Mouse (Mus musculus) adrenal gland, adult (tissue): ENCODE data around the gene Snn.

Experiments used
- DNase-seq, 2 experiments: peaks; one replicate each; pipeline ENCODE4 v3.0.0; 2022 to 2023; ENCODE audit warnings: low spot score in 1 of 2; ENCODE audit not compliant: inconsistent age in 2 of 2

Gene Snn

DNA sequence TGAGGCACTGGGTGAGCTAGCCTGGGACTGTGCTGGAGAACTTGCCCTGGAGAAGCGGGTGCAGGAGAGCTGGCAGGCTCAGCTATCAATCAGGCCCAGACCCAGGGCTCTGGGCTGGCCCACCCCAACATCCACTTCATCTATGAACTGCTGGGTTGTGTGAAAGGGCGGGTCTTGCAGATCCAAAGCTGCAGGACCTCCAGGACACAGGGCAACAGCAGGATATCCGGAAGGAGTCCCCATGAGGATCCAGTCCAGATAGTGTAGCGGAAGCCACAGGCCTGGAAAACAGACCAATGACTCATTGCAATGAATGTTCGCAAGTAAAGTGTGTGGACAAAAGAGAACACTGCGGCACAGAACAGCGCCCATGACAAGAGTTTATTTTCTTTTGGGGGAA lies 14.3 kb upstream of the Snn start:
- DNase-seq: peak in 1 of 2 experiments; percentile 53

DNA sequence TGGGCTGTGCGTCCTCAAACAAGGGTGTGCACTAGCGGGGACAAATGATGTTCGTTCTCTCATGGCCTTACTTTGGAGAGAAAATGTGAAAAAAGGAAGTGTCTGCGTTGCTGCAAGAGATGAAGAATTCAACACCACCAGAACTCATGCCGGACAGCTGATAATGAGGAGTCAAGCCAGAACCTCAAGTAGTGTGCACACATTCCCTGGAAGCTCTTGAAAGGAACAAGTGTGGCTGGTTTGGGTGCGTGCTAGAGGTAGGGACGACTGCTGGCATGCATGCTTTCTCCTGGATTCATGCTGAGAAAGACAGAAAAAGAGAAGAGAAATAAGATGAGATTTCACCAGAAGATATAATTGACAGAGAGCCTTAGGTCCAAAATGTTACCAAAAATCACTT lies 13.6 kb upstream of the Snn start:
- DNase-seq: no peak

DNA sequence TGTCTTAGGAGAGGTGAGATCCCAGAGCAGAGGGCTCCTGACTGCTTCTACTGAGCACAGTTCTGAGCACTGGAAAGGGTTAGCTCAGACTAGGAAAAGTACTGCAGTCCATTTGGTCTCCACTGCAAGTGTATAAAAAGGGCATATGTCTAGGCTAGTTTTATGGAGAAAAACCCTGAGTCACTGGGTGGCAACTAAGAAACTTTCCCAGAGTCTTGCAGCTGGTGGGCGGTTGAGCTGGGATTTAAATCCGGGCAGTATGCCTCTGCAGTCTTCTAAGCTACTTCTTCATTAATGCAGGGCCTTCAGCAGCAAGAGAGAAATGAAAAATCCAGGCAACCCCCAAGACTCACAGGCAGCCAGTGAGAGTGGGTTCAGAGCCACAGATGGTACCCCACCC lies 10.5 kb upstream of the Snn start:
- DNase-seq: no peak

DNA sequence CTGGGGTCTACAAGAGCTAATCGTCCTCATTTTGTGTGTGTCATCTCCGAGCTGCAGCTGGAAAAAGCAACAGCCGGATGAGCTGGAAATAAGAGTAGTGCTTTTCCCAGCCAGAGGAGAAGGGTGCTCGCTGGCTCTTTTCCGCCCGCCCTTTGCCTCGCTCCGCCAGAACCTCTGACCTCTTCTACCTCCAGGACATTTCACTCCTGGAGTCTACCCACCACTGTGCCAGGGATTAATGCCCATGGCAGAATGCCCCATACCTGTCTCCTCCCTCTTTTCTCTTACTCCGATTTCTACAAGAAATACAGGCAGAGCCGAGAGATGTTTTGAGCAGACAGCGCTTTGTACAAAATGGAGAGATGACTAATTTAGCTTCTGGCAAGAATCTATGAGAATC lies 9.6 kb upstream of the Snn start:
- no peak for DNase-seq

DNA sequence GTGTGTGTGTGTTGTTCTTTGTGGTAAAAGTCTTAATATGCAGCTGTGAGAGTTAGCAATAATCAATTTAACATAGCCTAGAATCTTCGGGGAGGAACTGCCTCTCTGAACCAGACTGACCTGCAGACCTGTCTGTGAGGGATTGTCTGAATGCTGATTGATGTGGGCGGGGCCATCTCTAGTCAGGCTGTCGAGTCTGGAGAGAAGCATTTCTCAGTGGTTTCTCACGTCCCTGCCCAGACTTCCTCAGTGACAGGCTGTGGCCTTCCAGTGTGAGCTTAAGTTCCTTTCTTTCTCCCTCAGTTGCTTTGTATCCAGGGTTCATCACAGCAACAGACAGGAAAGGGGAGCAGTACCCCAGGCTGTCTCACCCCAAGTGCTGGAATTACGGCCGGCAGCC lies 6.3 kb upstream of the Snn start:
- DNase-seq: no peak

DNA sequence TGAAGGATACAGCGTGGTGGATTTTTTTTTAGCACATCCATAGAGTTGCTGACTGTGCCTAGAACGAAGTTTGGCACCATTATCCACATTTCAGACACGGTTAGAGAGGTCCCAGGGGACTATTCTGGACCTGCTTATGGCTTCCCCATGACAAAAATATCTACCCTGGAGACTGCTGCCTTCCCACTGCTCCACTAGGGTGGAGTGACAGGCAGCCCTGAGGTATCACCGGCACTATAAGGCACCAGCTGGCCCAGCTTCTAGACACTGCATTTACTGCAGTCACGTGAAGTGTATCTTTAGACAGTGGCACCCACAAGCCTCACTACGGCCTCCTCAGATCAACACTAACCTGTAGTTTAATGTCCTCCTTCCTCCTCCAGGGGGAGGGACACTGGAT lies 5.9 kb upstream of the Snn start:
- DNase-seq: no peak

DNA sequence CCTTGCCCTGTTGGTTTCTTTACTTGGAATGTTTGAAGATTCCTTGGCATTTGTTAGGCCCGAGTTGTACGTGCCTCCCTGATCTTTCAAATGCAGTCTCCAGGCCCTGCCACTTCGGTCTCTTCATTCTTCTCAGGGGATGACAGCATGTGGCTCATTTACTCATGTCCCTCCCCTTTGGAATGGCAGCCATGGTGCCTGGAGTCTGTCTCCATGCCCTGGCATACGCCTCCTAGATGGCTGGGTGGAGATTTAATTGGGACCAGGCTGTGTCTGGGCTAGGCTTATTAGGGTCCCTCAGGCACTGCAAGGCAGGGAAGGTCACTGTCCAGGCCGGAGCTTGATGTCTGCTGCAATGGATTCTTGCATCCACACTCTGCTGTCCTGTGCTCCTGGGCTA lies 4.8 kb upstream of the Snn start:
- DNase-seq: no peak

DNA sequence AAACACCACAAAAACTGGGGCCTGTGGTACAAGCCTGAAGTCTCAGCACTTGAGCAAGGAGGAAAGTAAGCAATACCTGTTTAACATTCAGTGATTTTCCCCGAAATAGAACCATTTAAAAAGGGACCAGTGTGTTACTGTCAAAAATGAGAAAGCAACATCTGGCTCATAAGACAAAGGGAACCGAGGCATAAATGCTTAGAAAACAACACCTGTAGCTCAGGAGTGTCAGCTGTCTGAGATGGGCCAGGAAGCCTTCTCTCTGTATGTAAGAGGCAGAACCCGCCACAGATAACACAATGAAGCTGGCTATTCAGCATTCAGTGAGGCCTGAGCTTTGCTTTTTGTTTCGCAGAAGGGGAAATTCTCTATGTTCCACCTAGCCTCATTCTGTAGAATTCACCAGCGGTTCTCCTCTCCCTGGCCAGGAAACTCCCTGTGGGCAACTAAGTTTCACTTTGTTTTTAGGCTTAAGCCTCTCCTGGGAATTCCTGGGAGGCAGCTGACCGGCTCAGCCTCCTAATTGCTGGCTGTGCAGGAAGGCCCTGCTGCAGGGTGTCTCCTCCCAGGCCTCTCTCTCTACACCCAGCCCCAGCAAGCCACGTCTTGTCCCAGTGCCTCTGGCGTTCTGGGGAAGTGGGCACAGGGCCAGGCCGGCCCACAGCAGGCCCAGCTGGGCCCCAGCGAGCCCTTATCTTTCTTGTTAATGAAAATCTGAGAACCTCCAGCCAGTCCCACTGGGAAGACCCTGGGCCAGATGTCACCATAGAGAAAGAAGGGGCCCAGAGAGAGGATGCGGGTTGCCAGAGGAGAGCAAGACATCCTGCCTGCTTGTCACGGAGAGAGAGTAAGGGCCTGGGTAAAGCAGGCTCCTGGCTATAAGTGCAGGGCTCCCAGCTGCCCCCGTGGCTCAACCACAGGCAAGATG lies 2.3 kb downstream of the Snn start:
- DNase-seq: peak; percentile 81 to 87

DNA sequence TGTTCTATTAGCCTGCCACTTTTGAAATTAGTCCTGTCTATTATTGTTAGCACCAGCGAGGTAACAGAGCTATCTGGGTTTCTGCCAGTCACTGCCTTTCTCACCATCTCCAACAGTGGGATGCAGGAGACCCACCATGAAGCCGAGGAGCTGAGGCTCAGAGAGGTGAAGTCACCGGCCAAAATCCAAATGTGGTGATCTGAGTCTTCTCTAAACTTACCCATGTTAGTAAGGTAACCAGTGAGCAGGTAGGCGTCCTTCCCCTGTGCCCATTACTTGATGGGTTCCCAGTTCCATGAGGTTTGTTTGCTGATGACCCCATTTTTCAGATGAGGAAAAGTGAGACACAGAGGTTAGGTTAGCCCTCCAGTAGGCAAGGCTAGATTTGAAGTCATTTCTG lies 3.6 kb downstream of the Snn start:
- no peak for DNase-seq

DNA sequence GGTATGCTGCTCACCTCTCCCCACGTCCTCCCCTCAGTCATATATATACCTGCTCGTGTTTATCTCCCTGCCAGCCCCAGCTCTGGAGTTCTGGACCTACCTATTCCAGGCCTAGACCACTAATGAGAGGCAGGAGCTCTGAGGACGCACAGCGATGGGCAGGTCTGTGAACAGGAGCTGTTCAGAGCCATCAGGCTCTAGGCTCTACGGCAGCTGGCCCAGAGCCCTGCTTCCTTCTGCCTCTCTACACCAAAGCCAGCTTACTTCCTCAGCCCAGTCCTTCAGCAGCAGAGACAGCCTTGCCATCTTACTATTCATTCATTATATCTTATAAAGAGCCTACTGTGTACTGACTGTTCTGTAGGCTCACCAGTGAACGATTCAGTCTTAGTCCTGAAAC lies 4.0 kb downstream of the Snn start:
- no peak for DNase-seq

DNA sequence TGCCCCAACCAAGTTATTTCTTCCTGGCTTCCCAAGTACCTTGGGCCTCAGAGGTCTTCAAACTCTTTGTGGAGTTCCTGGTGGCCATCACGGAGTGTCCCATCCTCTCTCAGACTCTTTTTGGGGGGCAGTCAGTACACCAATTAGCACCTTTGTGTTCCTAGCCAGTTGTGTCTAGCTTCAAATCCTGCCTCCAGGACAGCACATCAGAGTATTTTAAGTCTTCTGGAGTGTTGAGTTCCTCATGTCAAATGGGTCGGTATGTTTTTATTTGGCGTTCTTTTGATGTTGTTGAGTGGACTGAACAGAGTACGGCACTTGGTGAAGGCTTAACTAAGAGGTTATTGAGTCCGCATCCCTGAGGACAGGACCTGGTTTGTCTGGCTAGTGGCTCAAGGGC lies 4.7 kb downstream of the Snn start:
- no peak for DNase-seq

DNA sequence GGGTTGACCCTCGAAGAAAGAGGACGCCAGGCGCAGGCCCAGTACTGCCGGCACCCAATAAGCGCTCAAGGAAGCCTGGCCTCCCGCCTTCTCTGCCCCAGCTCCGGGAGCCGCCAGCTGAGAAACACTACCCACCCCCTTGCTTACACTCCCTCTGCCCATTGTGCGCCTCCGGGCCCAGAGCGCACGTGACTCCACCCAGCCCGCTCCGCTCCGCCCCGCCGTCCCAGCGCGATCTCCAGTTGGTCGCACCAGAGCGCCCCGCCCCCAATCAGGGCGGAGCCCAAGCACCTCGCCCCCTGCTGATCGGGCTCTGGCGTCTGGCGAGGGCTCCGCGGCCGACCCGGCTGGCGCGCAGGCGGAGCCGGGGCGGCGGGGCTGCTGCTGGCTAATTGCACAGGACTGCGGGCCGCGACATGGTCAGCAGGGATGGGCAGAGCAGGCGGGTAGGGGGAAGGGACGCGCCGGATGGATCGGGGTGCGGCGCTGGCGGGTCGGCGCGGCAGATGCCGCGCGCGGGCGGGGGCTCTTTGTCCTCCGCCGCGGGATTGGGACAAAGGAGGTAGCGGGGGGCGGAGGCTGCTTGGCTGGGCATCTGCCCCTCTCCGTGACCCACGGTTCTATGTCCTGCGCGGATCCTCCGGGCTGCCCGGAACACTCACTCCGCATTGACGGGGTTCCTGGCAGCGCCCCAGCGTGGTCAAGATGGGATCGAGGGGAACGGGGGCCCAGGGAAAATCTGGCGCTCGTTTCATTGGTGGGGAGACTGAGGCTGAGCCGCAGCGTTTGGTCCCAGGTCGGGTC lies 5.5 kb downstream of the Snn start, which contains the start of gene Litaf:
Litaf (minus strand) TSS at position 129 of the 804 bp plus-strand sequence.
- DNase-seq: peak; percentile 98

DNA sequence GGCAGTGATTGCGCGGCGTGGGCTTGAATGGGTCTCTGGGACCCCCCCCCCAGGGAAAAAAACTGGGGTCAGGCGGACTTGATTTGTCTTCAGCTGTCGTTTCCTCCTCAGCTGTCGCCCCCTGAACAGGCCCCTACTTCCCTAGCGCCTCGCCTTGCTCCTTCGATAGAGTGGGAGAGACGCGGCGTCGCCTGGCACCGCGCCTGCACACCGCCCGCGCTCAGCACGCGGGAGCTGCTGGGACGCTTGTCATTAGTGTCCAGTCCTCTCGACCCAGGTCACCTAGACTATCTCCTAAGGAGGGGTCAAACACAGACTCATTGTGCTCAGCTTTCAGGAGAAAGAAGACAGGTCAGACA lies 6.1 kb downstream of the Snn start:
- DNase-seq: peak; percentile 62 to 79

DNA sequence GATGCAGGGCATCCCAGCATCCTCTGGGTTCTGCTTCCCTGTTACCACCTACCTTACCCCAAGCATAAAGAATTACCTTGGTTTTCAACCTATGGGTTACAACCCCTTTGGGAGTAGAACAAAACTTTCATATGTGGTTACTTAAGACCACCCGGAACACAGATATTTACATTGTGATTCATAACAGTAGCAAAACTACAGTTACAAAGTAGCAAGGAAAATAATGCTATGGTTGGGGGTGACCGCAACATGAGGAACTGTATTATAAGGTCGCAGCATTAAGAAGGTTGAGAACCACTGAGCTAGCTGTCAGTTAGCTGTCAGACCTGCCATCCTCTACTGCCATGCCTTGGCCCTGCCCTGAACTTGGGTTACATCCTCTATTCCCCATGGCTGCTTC lies 7.9 kb downstream of the Snn start:
- DNase-seq: no peak

DNA sequence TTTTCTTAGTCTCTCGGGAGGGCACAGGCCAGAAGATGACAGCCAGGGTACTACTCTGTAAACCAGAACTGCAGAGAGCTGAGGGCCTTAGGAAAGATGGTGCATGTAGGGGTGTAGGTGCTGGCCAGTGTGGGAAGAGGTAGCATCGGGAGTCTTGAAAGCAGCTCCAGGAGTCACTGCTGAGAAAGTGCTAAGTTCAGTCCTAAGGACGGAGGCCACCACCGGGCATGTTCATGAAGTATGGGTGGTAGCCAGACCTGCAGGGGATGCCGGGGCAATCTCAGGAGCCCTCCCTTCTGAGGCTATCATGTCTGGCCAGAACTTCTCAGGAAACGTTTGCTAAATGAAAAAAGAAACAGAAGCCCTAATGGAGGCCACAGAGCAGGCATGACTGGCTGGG lies 8.5 kb downstream of the Snn start:
- no peak for DNase-seq

DNA sequence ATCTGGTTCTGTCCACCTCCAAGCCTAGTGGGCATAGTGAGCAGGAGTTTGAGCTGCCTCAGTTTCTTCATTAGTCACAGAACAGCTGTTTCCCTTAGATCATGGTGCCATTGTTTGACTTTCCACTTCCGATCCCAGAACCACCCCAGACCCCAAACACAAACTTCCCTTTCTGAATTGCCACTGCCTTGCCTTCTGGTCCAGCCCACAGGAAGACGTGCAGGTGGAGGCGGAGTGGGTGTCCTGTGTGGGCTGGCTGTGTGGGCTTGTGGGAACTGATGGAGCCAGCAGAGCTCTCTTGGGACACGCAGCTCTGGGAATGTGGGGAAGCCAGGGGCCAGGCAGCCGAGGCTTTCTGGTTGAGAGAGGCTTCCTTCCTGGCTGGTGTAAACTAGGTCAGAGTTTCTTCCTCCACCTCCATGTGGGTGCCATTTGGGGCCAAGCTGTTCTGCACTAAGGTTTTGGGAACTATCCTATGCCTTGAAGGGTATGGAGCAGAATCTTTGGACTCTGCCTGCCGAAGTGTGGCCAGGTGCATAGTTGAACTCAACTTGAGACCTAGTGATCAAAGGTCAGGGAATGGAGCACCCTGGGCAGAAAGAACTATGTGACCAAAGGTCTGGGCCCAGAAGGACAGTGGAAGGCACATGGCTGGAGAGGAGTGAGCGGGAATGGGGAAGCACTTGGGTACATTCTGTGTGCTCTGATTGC lies 9.1 kb downstream of the Snn start:
- DNase-seq: no peak

DNA sequence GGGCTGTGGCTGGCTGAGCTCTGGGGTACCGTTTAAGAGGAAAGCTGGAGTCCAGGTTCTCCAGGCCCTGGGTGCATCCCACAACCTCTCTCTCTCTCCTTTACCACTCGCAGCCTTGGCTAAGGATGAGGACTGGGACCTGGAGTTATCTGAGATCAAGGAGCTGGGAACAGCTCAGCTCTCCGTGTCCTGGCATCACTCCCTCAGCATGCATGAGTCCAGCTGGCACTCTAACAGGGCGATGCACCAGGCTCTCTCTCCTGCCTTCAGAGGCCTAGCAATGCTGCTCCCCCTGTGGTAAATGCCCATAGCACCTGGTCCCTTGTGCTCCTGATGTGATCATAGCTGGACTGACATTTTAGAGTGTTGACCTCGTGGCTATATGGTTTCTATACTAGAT lies 10.4 kb downstream of the Snn start:
- DNase-seq: no peak

DNA sequence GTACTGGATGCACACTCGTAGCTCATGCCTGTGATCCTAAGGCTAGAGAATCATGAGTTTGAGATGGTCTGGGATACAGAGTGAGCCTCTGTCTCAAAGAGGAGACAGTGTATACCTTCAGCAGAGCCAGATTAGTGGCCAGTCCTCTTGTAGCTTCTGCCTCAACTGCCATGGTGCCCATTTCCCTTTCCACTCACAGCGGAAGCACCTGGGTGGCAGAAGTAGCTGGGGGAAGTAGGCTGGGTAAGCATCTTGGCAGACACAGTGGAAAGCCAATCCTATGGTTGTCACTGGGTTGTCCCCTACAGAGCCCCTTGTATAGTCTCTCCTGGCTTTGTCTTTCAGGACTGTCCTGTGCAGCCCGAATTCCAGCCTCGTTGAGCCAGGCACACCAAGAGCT lies 11.1 kb downstream of the Snn start:
- DNase-seq: no peak

DNA sequence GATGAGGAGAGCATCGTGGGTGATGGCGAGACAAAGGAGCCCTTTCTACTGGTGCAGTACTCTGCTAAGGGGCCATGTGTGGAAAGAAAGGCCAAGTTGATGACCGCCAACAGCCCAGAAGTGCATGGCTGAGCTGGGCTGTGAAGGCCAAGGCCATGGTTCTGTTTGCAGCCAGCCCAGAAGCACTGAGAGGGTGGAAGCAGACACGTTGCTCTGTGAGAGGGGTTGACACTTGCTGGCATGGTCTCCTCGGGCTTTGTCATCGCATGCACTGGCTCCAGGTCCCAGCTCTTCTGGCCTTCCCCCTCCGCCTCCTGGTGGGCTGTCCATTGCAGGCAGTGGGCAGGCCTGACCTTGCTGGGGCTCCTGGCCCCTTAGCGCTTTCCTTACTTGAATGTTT lies 11.7 kb downstream of the Snn start:
- DNase-seq: peak; percentile 61 to 83

DNA sequence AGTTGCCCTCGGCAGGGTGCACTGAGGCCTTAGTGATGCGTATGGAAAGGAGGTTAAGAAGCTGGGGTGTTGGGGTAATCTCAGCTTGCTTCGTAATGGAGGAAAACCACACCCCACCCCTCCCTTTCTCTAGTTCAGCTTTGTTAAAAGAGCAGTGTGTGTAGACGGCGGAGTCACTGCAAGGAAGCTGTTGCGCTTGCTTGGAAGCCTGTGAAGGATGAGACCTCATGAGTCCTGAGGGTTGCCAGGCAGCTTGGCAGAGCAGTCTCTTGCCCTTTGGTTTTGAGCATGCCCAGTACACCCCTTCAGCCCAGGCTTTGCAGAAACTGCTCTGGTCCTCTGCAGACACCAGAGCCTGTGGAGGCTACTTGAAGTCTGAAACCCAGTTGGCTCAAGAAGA lies 12.3 kb downstream of the Snn start:
- peak in 1 of 2 experiments; percentile 66 for DNase-seq

DNA sequence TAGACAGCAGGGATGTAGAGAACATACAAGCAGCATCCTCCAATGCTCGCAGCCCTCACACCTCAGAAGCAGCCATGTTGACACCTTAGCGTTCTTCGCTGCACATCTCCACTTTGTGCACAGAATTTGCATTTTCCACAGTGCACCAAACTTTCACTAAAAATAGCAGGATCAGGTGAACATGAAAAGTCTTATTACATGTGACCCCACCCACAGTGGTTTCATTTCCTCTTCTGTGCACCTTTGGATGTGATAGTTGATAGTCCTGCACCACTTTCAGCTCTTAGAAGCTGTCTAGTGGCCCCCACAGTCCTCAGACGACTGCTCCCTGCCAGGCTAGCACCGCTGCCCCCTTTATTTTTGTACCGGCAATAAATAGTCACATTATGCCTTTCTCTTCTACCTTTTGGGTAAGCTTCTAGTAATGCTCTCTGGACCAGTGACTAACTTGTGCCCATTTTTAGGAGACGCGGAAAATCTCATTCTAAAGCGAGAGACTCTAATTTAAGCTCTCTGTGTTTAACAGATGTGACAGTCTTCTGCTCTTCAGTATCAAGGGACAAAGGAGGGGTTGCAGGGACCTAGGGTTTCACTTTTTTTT lies 17.0 kb downstream of the Snn start:
- DNase-seq: no peak
